Mouse (Mus musculus) embryonic fibroblast, embryonic 13.5 days (primary cell): Measurements from ENCODE around the gene Dgkg.

Experiments used
- CTCF ChIP-seq: IDR thresholded peaks from 2 replicates; pipeline ENCODE4 v1.5.1; 2011; ENCODE audit warnings: mild to moderate bottlenecking, control low read depth, low read length, moderate library complexity, borderline replicate concordance; ENCODE audit not compliant: insufficient read depth
- POLR2A ChIP-seq: IDR thresholded peaks from 2 replicates; pipeline ENCODE4 v1.6.1; 2011; ENCODE audit warnings: low read depth, mild to moderate bottlenecking, control low read depth, low read length, moderate library complexity

GRCm38 (mm10) chr16:22483900-22484299 lies 173.1 kb downstream of the Dgkg start:
- TF ChIP-seq POLR2A (no peak), CTCF (no peak)
